Mouse (Mus musculus) spleen, adult 2 months (tissue): Measurements from ENCODE around the gene Poc1a.

Experiments used
- CTCF ChIP-seq: fragments of 200-500 bp; IDR thresholded peaks from 2 replicates; pipeline ENCODE4 v1.5.1; 2011; ENCODE audit warnings: mild to moderate bottlenecking, inconsistent platforms; ENCODE audit not compliant: insufficient read depth, insufficient read length, insufficient replicate concordance; ENCODE audit errors: extremely low read depth
- POLR2A ChIP-seq: fragments of 200-500 bp; IDR thresholded peaks from 2 replicates; pipeline ENCODE4 v1.6.1; 2011; ENCODE audit warnings: low read depth, low read length, inconsistent platforms

GRCm38 (mm10) chr9:106261058-106261457, 19.8 kb upstream of the Poc1a start:
- TF ChIP-seq POLR2A = no peak
- TF ChIP-seq CTCF = no peak
